Mouse (Mus musculus) midbrain, embryonic 14.5 days (tissue): ENCODE results near the gene Grik5. TPM values are rescaled to one million over a fixed set of nuclear protein-coding genes. Genes with fewer than 3 reads are reported as not detected.

ENCODE experiments used
- ATAC-seq: fragments of 200-750 bp; cut with Nextera tagmentation; 2 replicates; pipeline ENCODE4 v1.8.0; 2017; ENCODE audit warnings: moderate number of reproducible peaks, moderate library complexity; ENCODE audit not compliant: low FRiP score, low TSS enrichment
- DNase-seq: peaks from one replicate; pipeline ENCODE4 v3.0.0-alpha.2; 2015
- H3K27ac ChIP-seq: fragments of 300-500 bp; sonication (generic); replicated peaks from 2 replicates; pipeline ENCODE4 v1.5.1; 2014; ENCODE audit warnings: mild to moderate bottlenecking, low read depth, low read length, moderate library complexity
- H3K27me3 ChIP-seq: fragments of 300-500 bp; sonication (generic); 2 replicates; pipeline ENCODE4 v1.6.1; 2014; ENCODE audit warnings: low read length, control low read depth, mixed read lengths; ENCODE audit not compliant: control insufficient read depth, insufficient read depth
- H3K36me3 ChIP-seq: fragments of 300-500 bp; sonication (generic); 2 replicates; pipeline ENCODE4 v1.6.1; 2014; ENCODE audit warnings: low read length, control low read depth; ENCODE audit not compliant: control insufficient read depth, insufficient read depth
- H3K4me1 ChIP-seq: fragments of 300-500 bp; sonication (generic); 2 replicates; pipeline ENCODE4 v1.6.1; 2014; ENCODE audit warnings: mild to moderate bottlenecking, antibody characterized with exemption, low read length, control low read depth; ENCODE audit not compliant: control insufficient read depth, insufficient read depth
- H3K4me2 ChIP-seq: fragments of 300-500 bp; sonication (generic); 2 replicates; pipeline ENCODE4 v1.6.1; 2014; ENCODE audit warnings: mild to moderate bottlenecking, low read length, moderate library complexity
- H3K4me3 ChIP-seq: fragments of 300-500 bp; sonication (generic); replicated peaks from 2 replicates; pipeline ENCODE4 v1.5.1; 2014; ENCODE audit warnings: low read depth, low read length
- H3K9ac ChIP-seq: fragments of 300-500 bp; sonication (generic); replicated peaks from 2 replicates; pipeline ENCODE4 v1.6.1; 2014; ENCODE audit warnings: mild to moderate bottlenecking, low read length, moderate library complexity
- H3K9me3 ChIP-seq: fragments of 300-500 bp; sonication (generic); 2 replicates; pipeline ENCODE4 v1.6.1; 2016; ENCODE audit warnings: low read length, control low read depth, mixed read lengths; ENCODE audit not compliant: control insufficient read depth
- WGBS: fragments of 180-500 bp; shearing (Covaris S2); extraction: QIAGEN DNeasy Blood & Tissue Kit; methylation state at CpG from one replicate; pipeline ENCODE4 v1.1.7; 2014; 5-methylcytosine and 5-hydroxymethylcytosine counted together
- polyA plus RNA-seq: library from polyadenylated mRNA; unstranded; fragments of >200 nt; fragmentation: Nextera tagmentation; extraction: Ambion mirVana; gene quantifications from 2 replicates; pipeline ENCODE4 v1.2.1, GENCODE M21; 2014

The Grik5 gene
- polyA plus RNA-seq, 1 experiment from 2014 or later = 21.7 TPM

GRCm38 (mm10) chr7:25009099-25009700 is 62.9 kb downstream of the Grik5 start:
- Histone ChIP-seq H3K27ac (peak overlapping the region; percentile 98), H3K36me3 (peaks cover 30% of the 10 kb centered on the region), H3K27me3 (0 out of 2 replicates have a peak, but pooled peaks cover 8% of the 10 kb centered on the region), H3K9me3 (no peaks in the 10 kb centered on the region), H3K4me3 (peak overlapping the region; percentile 27), H3K4me1 (peaks cover 58% of the 10 kb centered on the region), H3K9ac (peak overlapping the region; percentile 62), H3K4me2 (peak overlapping the region; percentile 61)
- DNase-seq = peak; percentile 78
- WGBS = 5% methylated on average over 20 of the region's 20 CpGs
- ATAC-seq = 0 out of 2 replicates have a peak, but pooled peaks have one; percentile 25

GRCm38 (mm10) chr7:25008635-25009034 is 63.5 kb downstream of the Grik5 start:
- Histone ChIP-seq H3K36me3 (peaks cover 27% of the 10 kb centered on the region), H3K4me2 (peak overlapping the region; percentile 61), H3K4me3 (peak overlapping the region; percentile 27), H3K9me3 (no peaks in the 10 kb centered on the region), H3K9ac (peak overlapping the region; percentile 62), H3K27ac (peak overlapping the region; percentile 98), H3K4me1 (peaks cover 64% of the 10 kb centered on the region), H3K27me3 (0 out of 2 replicates have a peak, but pooled peaks cover 8% of the 10 kb centered on the region)
- DNase-seq (peak; percentile 74), ATAC-seq (no peak)
- under 1% methylated on average over 17 of the region's 17 CpGs for WGBS

DNA sequence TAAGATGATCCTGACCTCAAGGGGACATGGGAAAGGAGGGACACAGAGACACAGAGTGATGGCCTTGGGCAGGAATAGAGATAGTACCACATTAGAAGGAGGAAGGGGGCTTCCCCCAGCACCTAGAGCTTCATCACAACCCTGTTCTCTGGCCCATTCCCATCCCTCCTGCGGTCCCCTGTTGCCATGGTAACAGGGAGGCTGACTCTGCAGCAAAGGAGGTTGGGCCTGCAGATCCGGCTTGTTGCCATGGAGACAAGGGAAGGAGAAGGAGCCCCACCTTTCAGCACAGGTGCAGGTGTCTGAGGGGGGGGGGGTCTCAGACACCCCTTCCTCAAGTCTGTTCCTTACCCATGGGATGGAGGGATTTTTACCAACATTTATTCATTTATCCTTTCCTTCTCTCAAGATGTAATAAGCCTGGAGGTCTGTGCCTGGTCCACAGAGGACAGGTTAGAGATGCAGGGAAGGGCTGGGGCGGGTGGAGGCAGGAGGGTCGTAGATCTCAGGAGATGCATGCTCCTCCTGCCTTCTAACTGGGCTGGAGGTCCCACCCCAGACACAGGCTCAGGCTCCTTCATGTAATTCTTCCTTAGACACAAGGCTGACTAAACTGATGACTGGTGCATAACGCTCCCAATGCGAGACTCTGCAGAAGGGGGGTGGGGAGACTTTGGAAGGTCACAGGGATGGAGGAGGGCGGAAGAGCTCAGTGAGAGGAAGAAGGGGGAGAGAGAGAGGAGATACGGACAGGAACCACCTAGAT is 64.4 kb downstream of the Grik5 start:
- Histone ChIP-seq H3K4me1 (peaks cover 72% of the 10 kb centered on the region), H3K9ac (peak overlapping the region; percentile 62; the same call in 1 of the 2 replicates), H3K4me2 (peak overlapping the region; percentile 61), H3K4me3 (peak overlapping the region; percentile 27; the same call in 1 of the 2 replicates), H3K27me3 (0 out of 2 replicates have a peak, but pooled peaks cover 8% of the 10 kb centered on the region), H3K9me3 (no peaks in the 10 kb centered on the region), H3K27ac (peak overlapping the region; percentile 98), H3K36me3 (peaks cover 21% of the 10 kb centered on the region)
- peak; percentile 54 for ATAC-seq
- peak; percentile 96 for DNase-seq
- 4% methylated on average over 8 of the region's 8 CpGs for WGBS

DNA sequence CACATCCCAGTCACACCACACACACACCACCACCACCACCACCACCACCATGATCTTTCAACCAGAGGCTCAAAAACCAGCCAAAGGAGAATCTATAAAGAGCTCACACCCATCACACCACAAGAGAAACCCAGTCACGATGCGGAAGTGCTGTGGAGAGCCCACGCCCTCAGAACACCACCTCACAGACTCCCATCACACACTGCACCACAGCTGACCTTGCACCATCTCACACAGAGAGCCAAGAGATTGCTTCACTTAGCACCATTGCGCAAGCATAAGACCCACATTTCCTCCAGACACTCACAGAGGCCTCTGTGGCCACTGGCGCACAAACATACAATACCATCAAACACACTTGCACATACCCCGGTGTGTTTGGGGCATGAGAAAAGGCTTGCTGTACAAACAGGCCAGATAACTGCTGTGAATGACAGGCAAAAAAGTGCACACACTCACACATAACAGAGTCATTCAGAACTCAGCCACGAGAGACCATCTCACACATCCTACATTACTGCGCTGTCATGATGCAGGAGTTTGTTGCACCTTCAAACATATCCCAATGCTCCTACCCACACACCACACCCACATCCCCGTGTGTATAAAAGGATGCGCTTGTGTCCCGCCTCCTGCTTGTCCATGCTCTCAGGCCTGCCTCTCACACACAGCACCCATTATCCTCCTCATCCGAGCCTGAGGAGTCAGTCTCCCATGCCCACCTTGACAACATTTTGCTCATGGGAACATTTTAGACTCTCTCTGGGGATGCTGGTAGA is 65.4 kb downstream of the Grik5 start:
- Histone ChIP-seq H3K9me3 (no peaks in the 10 kb centered on the region), H3K9ac (no peak overlapping the region), H3K36me3 (0 out of 2 replicates have a peak, but pooled peaks cover 11% of the 10 kb centered on the region), H3K27me3 (0 out of 2 replicates have a peak, but pooled peaks cover 7% of the 10 kb centered on the region), H3K27ac (peak overlapping the region; percentile 98), H3K4me1 (peaks cover 75% of the 10 kb centered on the region), H3K4me2 (peak overlapping the region; percentile 61), H3K4me3 (no peak overlapping the region; the same call in 1 of the 2 replicates)
- DNase-seq (no peak), ATAC-seq (no peak)
- WGBS = 76% methylated on average over 12 of the region's 12 CpGs

DNA sequence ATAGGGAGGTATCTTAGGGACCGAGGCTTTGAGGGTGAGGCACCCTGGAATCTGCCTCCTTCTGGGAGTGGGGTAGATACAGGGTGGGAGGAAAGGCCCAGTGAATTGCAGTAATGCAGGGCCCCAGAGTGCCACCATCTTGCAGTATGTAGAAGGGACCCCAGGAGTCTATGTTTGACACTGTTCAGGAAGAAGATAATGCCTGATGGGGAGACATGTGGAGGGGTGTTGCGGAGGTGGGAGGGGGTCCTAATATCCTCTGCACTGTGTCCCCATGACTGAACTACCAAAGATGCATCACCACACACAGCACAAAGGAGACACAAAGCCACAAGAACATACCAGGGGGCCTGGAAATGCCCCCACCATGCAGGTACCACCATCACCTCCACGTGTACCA is 66.0 kb downstream of the Grik5 start:
- Histone ChIP-seq H3K4me2 (peak overlapping the region; percentile 61), H3K4me3 (peak overlapping the region; percentile 83), H3K36me3 (peaks cover 6% of the 10 kb centered on the region; the same call in 1 of the 2 replicates), H3K9me3 (no peaks in the 10 kb centered on the region), H3K9ac (peak overlapping the region; percentile 97; the same call in 1 of the 2 replicates), H3K4me1 (peaks cover 75% of the 10 kb centered on the region), H3K27ac (peak overlapping the region; percentile 98), H3K27me3 (0 out of 2 replicates have a peak, but pooled peaks cover under 1% of the 10 kb centered on the region)
- no peak; the same call in 1 of the 2 replicates for ATAC-seq
- 73% methylated on average over 3 of the region's 3 CpGs for WGBS
- DNase-seq = no peak

DNA sequence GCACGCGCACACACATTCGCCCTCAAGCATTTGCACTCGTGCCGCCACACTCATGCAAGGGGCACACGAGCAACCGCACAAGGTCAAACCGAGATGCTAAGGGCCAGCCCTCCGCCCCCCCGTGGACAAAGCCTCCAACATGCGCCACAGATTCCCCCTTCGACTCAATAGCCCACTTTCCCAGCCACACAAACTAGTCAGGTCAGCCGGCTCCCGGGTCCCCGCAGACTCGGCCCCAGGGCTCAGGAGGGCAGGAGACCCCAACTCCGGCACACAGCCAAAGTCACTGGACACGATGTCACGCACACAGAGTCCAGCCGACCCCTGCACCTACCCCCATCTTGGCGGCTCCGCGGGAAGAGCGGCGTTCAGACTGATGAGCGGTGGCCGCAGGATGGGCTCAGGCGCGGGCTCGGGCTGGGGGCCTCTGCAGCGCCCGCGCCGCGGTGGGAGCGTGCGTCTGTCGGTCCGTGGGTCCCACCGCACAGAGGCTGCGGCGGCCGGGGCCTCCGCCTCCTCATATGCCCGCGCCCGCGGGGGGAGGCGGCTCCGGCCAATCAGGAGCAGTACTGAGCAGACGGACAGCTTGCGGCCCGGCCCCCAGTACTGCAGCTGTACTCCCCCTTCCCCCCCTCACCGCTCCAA is 66.6 kb downstream of the Grik5 start, which contains the start of gene Atp1a3:
TSS of gene Atp1a3 (minus strand) at position 538 of the 645 bp plus-strand sequence.
- H3K4me3 ChIP-seq = peak within 1 kb of the TSS; percentile 83
- peaks cover 69% of the 10 kb centered on the region for H3K4me1 ChIP-seq
- under 1% methylated on average over 54 of the region's 54 CpGs for WGBS
- peaks cover 12% of the 10 kb centered on the region for H3K36me3 ChIP-seq
- H3K9ac ChIP-seq = peak within 1 kb of the TSS; percentile 97
- no peaks in the 10 kb centered on the region for H3K27me3 ChIP-seq
- ATAC-seq (peak; percentile 84), DNase-seq (peak; percentile 93)
- H3K4me2 ChIP-seq = peak within 1 kb of the TSS; percentile 61
- H3K9me3 ChIP-seq = no peaks in the 10 kb centered on the region
- H3K27ac ChIP-seq = peak within 1 kb of the TSS; percentile 98

GRCm38 (mm10) chr7:25004806-25005205 is 67.3 kb downstream of the Grik5 start:
- Histone ChIP-seq H3K9me3 (no peaks in the 10 kb centered on the region), H3K4me2 (peak overlapping the region; percentile 61), H3K4me1 (peaks cover 62% of the 10 kb centered on the region), H3K4me3 (peak overlapping the region; percentile 83), H3K36me3 (peaks cover 19% of the 10 kb centered on the region), H3K27ac (peak overlapping the region; percentile 98), H3K9ac (peak overlapping the region; percentile 97), H3K27me3 (no peaks in the 10 kb centered on the region)
- ATAC-seq (no peak), DNase-seq (peak; percentile 43)
- WGBS = 30% methylated on average over 7 of the region's 9 CpGs
